Mouse (Mus musculus) G1E (cell line): ENCODE measurements around the gene Vps26c.

Experiments
- CTCF ChIP-seq: IDR thresholded peaks from 2 replicates; pipeline ENCODE4 v1.5.1; 2012; ENCODE audit warnings: low read depth, low read length, inconsistent platforms, mixed read lengths
- GATA1 ChIP-seq: IDR thresholded peaks from 2 replicates; pipeline ENCODE4 v1.6.1; 2012; ENCODE audit warnings: borderline replicate concordance, low read length, inconsistent platforms, mixed read lengths
- GATA2 ChIP-seq: IDR thresholded peaks from 2 replicates; pipeline ENCODE4 v1.6.1; 2012; ENCODE audit warnings: low read depth, low read length, inconsistent platforms, borderline replicate concordance
- POLR2AphosphoS5 ChIP-seq: IDR thresholded peaks from 2 replicates; pipeline ENCODE4 v1.6.1; 2012; ENCODE audit warnings: low read depth, low read length, inconsistent platforms; ENCODE audit not compliant: insufficient replicate concordance
- TAL1 ChIP-seq: conservative IDR thresholded peaks from 2 replicates; pipeline ENCODE4 v1.6.1; 2012; ENCODE audit warnings: low read depth, low read length, inconsistent platforms, mixed read lengths

GRCm38 (mm10) chr16:94571111-94571993 is 44.7 kb upstream of the Vps26c start:
- TF ChIP-seq CTCF (no peak), POLR2AphosphoS5 (no peak), GATA1 (no peak), TAL1 (no peak), GATA2 (no peak)
